Mouse (Mus musculus) myocyte (in vitro differentiated cells): Measurements from ENCODE around the gene Stab2. TPM values are rescaled to one million over a fixed set of nuclear protein-coding genes. Genes with fewer than 3 reads are reported as not detected.

Source experiments
- H3K27me3 ChIP-seq: one replicate; pipeline ENCODE4 v1.6.1; 2011; ENCODE audit not compliant: control insufficient read depth, insufficient read depth, insufficient read length
- H3K36me3 ChIP-seq: one replicate; pipeline ENCODE4 v1.6.1; 2011; ENCODE audit not compliant: control insufficient read depth, insufficient read depth
- H3K4me2 ChIP-seq: one replicate; pipeline ENCODE4 v1.6.1; 2011; ENCODE audit warnings: low read depth, control low read depth
- H3K4me3 ChIP-seq: one replicate; pipeline ENCODE4 v1.5.1; 2011; ENCODE audit warnings: mild to moderate bottlenecking, control low read depth, moderate library complexity
- H3K79me2 ChIP-seq: one replicate; pipeline ENCODE4 v1.6.1; 2011; ENCODE audit not compliant: control insufficient read depth, insufficient read depth
- H3ac ChIP-seq: one replicate; pipeline ENCODE4 v1.6.1; 2011; ENCODE audit not compliant: control insufficient read depth, insufficient read length
- CEBPB ChIP-seq: IDR thresholded peaks from 2 replicates; pipeline ENCODE4 v1.6.1; 2011; ENCODE audit warnings: mild to moderate bottlenecking, moderate library complexity; ENCODE audit not compliant: poor library complexity, insufficient read depth, severe bottlenecking
- E2F4 ChIP-seq: IDR thresholded peaks from one replicate; pipeline ENCODE4 v1.6.1; 2011; ENCODE audit warnings: mild to moderate bottlenecking, control low read depth, moderate library complexity; ENCODE audit not compliant: insufficient read depth
- MAX ChIP-seq: IDR thresholded peaks from one replicate; pipeline ENCODE4 v1.6.1; 2011; ENCODE audit warnings: low read depth, mild to moderate bottlenecking, control low read depth
- MYOD1 ChIP-seq, 3 experiments: IDR thresholded peaks; one replicate each; pipeline ENCODE4 v1.6.1; 2011; ENCODE audit warnings: control low read depth in 2 of 3, low read depth in 2 of 3, mild to moderate bottlenecking in 2 of 3, moderate library complexity in 1 of 3; ENCODE audit not compliant: insufficient read length in 2 of 3, control insufficient read depth in 1 of 3
- MYOG ChIP-seq, 3 experiments: IDR thresholded peaks; one replicate each; pipeline ENCODE4 v1.6.1; 2011; ENCODE audit warnings: control low read depth in 2 of 3, low read depth in 2 of 3, mild to moderate bottlenecking in 2 of 3; ENCODE audit not compliant: insufficient read length in 2 of 3, control insufficient read depth in 1 of 3, insufficient read depth in 1 of 3
- POLR2A ChIP-seq: IDR thresholded peaks from one replicate; pipeline ENCODE4 v1.6.1; 2011; ENCODE audit warnings: low read depth, mild to moderate bottlenecking, control low read depth, moderate library complexity; ENCODE audit not compliant: insufficient read length
- POLR2AphosphoS2 ChIP-seq: IDR thresholded peaks from one replicate; pipeline ENCODE4 v1.6.1; 2011; ENCODE audit warnings: low read depth, control low read depth; ENCODE audit not compliant: insufficient read length
- REST ChIP-seq: IDR thresholded peaks from one replicate; pipeline ENCODE4 v1.6.1; 2011; ENCODE audit warnings: mild to moderate bottlenecking, control low read depth, moderate library complexity; ENCODE audit not compliant: insufficient read depth, insufficient read length
- SRF ChIP-seq: IDR thresholded peaks from one replicate; pipeline ENCODE4 v1.6.1; 2011; ENCODE audit warnings: low read depth; ENCODE audit not compliant: control insufficient read depth, insufficient read length
- TCF12 ChIP-seq: IDR thresholded peaks from one replicate; pipeline ENCODE4 v1.6.1; 2011; ENCODE audit warnings: mild to moderate bottlenecking, control low read depth; ENCODE audit not compliant: poor library complexity, insufficient read depth, severe bottlenecking
- TCF3 ChIP-seq: IDR thresholded peaks from one replicate; pipeline ENCODE4 v1.6.1; 2011; ENCODE audit warnings: low read depth, control low read depth; ENCODE audit not compliant: insufficient read length
- USF1 ChIP-seq: IDR thresholded peaks from one replicate; pipeline ENCODE4 v1.6.1; 2011; ENCODE audit warnings: low read depth, mild to moderate bottlenecking, control low read depth, moderate library complexity
- polyA plus RNA-seq: library from polyadenylated mRNA; unstranded; fragments of >200 nt; fragmentation: generic; extraction: Trizol; gene quantifications from one replicate; pipeline ENCODE4 v1.2.1, GENCODE M21; 2012; ENCODE audit warnings: missing spikeins

Stab2 gene
- polyA plus RNA-seq, 1 experiment, result 0.17 TPM

- H3ac ChIP-seq, result no peak overlapping the region
- H3K4me3 ChIP-seq, result no peak overlapping the region
- no peaks in the 10 kb centered on the region for H3K79me2 ChIP-seq
- no peak overlapping the region for H3K4me2 ChIP-seq
- TF ChIP-seq TCF12 (no peak), POLR2A (no peak)
- H3K27me3 ChIP-seq, result no peaks in the 10 kb centered on the region
- no peaks in the 10 kb centered on the region for H3K36me3 ChIP-seq
Observed at GRCm38 (mm10) chr10:86976001-86976726, 31.7 kb downstream of the Stab2 start.

GRCm38 (mm10) chr10:86973276-86973675 lies 34.5 kb downstream of the Stab2 start:
- Histone ChIP-seq H3K4me2 (no peak overlapping the region), H3K36me3 (no peaks in the 10 kb centered on the region), H3ac (no peak overlapping the region), H3K4me3 (no peak overlapping the region), H3K79me2 (no peaks in the 10 kb centered on the region), H3K27me3 (no peaks in the 10 kb centered on the region)
- TF ChIP-seq USF1, result no peak
- peak in 1 of 3 experiments; percentile 17 for TF ChIP-seq MYOD1 (IDR thresholded peaks at IDR 0.05; ENCODE audit: control insufficient read depth in 1 of 3, insufficient read length in 2 of 3, low read depth in 2 of 3)

GRCm38 (mm10) chr10:86972503-86972826 lies 35.4 kb downstream of the Stab2 start:
- peak overlapping the region; percentile 62 for H3K4me2 ChIP-seq

GRCm38 (mm10) chr10:86971680-86972502 lies 35.9 kb downstream of the Stab2 start:
- no peaks in the 10 kb centered on the region for H3K79me2 ChIP-seq
- no peak overlapping the region for H3K4me3 ChIP-seq
- TF ChIP-seq MYOG (IDR thresholded peaks at IDR 0.05; ENCODE audit: control insufficient read depth in 1 of 3, insufficient read depth in 1 of 3, insufficient read length in 2 of 3, low read depth in 2 of 3) (peak; percentile 40 to 71 (median 53)), MYOD1 (IDR thresholded peaks at IDR 0.05; ENCODE audit: control insufficient read depth in 1 of 3, insufficient read length in 2 of 3, low read depth in 2 of 3) (peak; percentile 68 to 78 (median 71)), E2F4 (no peak), TCF12 (peak; percentile 13)
- H3ac ChIP-seq, result no peak overlapping the region
- H3K36me3 ChIP-seq, result no peaks in the 10 kb centered on the region
- H3K4me2 ChIP-seq, result peak overlapping the region; percentile 62
- H3K27me3 ChIP-seq, result no peaks in the 10 kb centered on the region

More at GRCm38 (mm10) chr10:86972503-86972826, 35.4 kb downstream of the Stab2 start:
- Histone ChIP-seq H3ac (no peak overlapping the region), H3K36me3 (no peaks in the 10 kb centered on the region), H3K79me2 (no peaks in the 10 kb centered on the region), H3K27me3 (no peaks in the 10 kb centered on the region), H3K4me3 (no peak overlapping the region)
- no peak for TF ChIP-seq E2F4
- TF ChIP-seq USF1, result no peak
- TF ChIP-seq POLR2AphosphoS2, result no peak
- TF ChIP-seq SRF, result no peak
- no peak for TF ChIP-seq MAX
- no peak for TF ChIP-seq REST
- TF ChIP-seq CEBPB, result no peak
- TF ChIP-seq TCF12, result no peak
- TF ChIP-seq MYOG (IDR thresholded peaks at IDR 0.05; ENCODE audit: control insufficient read depth in 1 of 3, insufficient read depth in 1 of 3, insufficient read length in 2 of 3, low read depth in 2 of 3), result no peak
- no peak for TF ChIP-seq MYOD1 (IDR thresholded peaks at IDR 0.05; ENCODE audit: control insufficient read depth in 1 of 3, insufficient read length in 2 of 3, low read depth in 2 of 3)

GRCm38 (mm10) chr10:86969346-86969745 lies 38.5 kb downstream of the Stab2 start:
- H3K36me3 ChIP-seq, result no peaks in the 10 kb centered on the region
- no peak overlapping the region for H3ac ChIP-seq
- H3K4me3 ChIP-seq, result no peak overlapping the region
- H3K27me3 ChIP-seq, result no peaks in the 10 kb centered on the region
- H3K79me2 ChIP-seq, result no peaks in the 10 kb centered on the region
- H3K4me2 ChIP-seq, result no peak overlapping the region
- TF ChIP-seq REST, result no peak
- TF ChIP-seq MAX, result no peak
- TF ChIP-seq TCF12, result no peak
- no peak for TF ChIP-seq SRF
- TF ChIP-seq TCF3, result no peak
- TF ChIP-seq CEBPB, result no peak
- no peak for TF ChIP-seq USF1
